Mouse (Mus musculus) heart, postnatal 36 days (tissue): ENCODE data around the gene Emcn. TPM values are rescaled to one million over a fixed set of nuclear protein-coding genes. Genes with fewer than 3 reads are reported as not detected.

Experiments used
- DNase-seq, 2 experiments: peaks; one replicate each; pipeline ENCODE4 v3.0.0; 2021 to 2022
- intact Hi-C: fragments of 180-260 bp; cut with DNase I; formaldehyde crosslinking; loops from one replicate; pipeline ENCODE4 v1.15.1; 2025
- total RNA-seq, 2 experiments: library from RNA; stranded (reverse); gene quantifications; 2 replicates each; pipeline ENCODE4 v1.2.3; 2021

Emcn gene
- 10 to 100 TPM; 49.5 to 53.6 TPM for total RNA-seq

DNA sequence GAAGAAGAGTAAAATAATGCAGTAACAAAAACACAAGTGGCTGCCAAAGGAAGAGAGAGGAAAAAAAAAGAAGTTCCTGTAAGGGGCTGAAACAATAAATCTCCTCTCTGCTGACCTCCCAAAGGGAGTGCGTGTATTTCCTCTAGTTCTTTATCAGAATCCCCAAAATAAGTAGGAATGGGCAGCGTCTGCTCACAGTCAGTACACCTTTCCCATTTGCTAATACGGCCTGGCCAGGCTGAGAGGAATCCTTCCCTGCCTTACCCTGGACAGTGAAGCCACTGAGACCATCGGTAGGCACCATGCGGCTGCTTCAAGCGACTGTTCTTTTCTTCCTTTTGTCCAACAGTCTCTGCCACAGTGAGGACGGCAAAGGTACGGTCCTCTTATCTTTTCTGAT lies at the start of gene Emcn:
Gene Emcn (plus strand): TSS at position 130 of the 400 bp plus-strand sequence.
- DNase-seq: peak; percentile 33 to 41
- intact Hi-C loops: loop anchor here (5.0 kb wide), 2 partner anchors 99 to 189 kb away; no protein-coding TSS in a partner anchor

GRCm38 (mm10) chr3:137293174-137293591 lies 47.7 kb upstream of the Emcn start:
- intact Hi-C loops: no loop called here
- peak; percentile 7 to 12 for DNase-seq

- intact Hi-C loops: no loop called here
- no peak for DNase-seq
Observed at GRCm38 (mm10) chr3:137298230-137298629, 42.6 kb upstream of the Emcn start.

GRCm38 (mm10) chr3:137300210-137300609 lies 40.7 kb upstream of the Emcn start:
- DNase-seq: no peak
- intact Hi-C loops: no loop called here

DNA sequence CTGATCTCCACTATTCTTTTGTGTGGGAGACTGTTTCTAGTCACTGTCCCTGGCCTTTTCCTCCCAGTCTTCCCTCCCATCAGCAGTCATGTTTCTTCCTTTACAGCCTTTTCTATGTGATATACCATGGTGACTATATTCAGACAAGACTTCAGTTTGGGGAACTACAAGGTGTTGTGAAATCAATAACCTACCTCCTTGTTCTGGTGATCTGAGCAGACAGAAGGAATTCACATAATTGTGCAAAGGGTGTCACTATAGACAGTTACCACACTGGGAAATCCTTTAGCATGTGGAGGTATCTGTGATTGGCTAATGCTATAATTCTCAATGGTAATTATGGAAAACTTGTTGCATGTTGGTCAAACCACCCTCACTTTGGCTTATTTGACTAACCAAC lies 39.7 kb upstream of the Emcn start:
- DNase-seq: no peak
- intact Hi-C loops: no loop called here

- intact Hi-C loops: no loop called here
- DNase-seq: no peak
Observed at GRCm38 (mm10) chr3:137302804-137303203, 38.1 kb upstream of the Emcn start.

- no peak for DNase-seq
- intact Hi-C loops: no loop called here
Observed at GRCm38 (mm10) chr3:137309959-137310358, 30.9 kb upstream of the Emcn start.

GRCm38 (mm10) chr3:137312540-137312939 lies 28.3 kb upstream of the Emcn start:
- DNase-seq: no peak
- intact Hi-C loops: no loop called here

DNA sequence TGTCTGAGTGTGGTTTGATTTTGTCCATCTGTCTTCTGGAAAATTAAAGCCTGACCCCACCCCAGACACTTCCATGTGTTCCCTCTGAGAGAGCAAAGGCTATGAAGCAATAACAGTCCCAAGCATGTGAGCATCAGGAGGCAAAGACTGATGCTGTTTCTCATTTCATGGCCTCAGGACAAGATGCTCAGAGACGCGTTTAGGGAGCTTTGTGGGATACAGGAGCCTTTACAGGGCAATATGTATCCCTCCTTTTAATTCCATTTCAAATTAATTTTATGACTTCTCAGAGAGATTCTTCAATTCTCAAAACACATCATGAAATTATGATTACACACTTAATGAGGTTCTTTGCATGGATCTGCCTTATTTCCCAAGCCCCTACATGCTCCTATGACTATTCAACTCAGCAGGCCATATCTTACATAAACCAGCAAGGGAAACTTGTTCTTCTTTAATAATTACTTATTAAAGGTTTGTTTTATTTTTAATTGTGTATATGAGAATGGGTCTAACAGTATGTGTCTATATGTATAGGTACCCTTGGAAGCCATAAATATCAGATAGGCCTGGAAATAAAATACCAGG lies 27.0 kb upstream of the Emcn start:
- intact Hi-C loops: no loop called here
- no peak for DNase-seq

DNA sequence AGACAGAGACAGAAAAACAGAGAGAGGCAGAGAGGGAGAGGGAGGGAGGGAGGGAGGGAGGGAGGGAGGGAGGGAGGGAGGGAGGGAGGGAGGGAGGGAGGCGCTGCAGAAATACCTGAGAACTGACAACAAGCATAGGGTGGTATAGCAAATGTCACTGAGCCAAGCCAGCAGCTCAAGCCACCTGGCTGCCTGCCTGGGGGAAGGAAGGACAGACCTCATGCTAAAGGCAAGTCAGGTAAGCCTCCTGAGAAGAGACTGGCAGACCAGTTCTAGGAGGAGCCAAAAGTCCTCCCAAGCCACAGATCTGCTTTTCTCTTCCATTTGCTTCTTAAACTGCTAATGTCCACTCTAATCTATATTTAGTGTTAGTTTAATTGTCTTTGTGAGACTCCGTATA lies 22.5 kb upstream of the Emcn start:
- no peak for DNase-seq
- intact Hi-C loops: no loop called here

DNA sequence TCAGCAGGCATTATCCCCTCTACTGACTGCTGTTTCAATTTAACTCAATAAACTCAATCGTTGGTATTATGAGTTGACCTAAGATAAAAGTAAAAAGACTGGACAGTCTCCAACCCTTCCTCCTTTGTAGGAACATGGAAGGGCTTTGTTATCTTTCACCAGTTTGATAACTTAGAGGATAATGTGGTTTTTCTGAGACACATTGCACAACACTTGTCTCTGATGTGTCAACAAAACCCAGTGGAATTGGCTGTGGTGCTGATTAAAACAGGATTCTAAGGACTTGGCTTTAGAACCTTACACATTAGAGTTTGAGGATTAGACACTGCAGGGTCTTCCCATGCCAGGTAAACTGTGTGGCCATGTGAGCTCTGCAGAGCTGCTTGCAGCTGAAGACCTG lies 20.9 kb upstream of the Emcn start:
- no peak for DNase-seq
- intact Hi-C loops: loop anchor here (5.0 kb wide), 3 partner anchors 43 to 168 kb away; no protein-coding TSS in a partner anchor

- intact Hi-C loops: loop anchor here (5.0 kb wide), 3 partner anchors 45 to 170 kb away; no protein-coding TSS in a partner anchor
Observed at GRCm38 (mm10) chr3:137322304-137322703, 18.6 kb upstream of the Emcn start.

DNA sequence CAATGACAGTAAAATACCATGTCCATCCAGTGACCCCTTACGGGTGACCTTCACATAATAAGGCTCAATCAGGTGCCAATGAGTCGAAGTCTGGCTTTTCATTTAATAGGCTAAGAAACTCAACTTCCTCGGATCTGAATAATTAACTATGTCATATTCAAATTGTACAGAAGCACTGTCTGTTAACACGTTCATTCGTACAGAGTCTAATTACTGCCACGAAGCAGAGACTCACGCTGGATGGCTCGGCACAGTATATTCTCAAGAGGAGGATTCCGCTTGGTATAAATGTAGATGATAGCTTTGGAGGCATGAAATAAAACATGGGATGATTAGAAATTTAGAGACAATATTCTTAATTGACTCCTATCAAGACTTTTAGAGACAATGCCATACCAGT lies 11.0 kb upstream of the Emcn start:
- no peak for DNase-seq
- intact Hi-C loops: no loop called here

More at GRCm38 (mm10) chr3:137322304-137322703, 18.6 kb upstream of the Emcn start:
- peak; percentile 12 to 32 for DNase-seq

DNA sequence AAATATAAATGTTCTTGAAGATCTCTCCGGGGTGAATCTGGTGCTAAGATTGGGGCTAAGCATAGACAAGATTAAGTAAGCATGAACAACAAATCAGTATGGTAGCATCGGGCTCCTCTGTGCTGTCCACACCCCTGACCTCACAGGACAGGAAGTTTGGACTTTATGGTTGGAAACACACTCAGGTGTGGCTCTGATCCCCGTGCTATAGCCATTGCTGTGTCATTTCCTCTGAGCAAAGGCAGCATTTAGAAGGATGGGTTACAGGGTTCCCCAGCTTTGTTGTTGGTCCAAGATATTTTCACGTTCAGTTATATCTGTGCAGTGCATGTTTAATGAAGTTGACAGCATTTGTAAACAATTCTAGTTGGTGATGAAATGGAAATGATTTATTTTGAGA lies 9.9 kb upstream of the Emcn start:
- DNase-seq: no peak

DNA sequence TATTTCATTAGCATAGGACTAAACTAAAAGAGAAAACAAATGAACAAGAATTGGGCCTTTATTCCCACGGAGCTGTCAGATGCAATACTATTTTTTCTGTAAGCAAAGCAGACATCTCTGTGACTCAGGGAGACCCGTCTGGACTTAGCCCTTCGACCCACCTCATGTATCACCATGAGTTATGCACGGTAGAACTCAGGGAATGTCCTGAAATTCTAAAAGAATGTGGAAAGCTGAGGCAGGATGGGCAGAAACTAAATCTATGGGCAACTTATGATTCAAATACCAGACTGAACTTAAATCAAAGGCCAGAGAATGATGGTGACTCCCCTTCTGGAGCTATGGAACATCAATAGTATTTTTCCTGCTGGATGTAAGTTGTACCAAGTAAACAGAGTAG lies 8.3 kb upstream of the Emcn start:
- DNase-seq: no peak
- intact Hi-C loops: no loop called here

More for the DNA sequence above, 9.9 kb upstream of the Emcn start:
- intact Hi-C loops: no loop called here

- intact Hi-C loops: no loop called here
- no peak for DNase-seq
Observed at GRCm38 (mm10) chr3:137335957-137336356, 4.9 kb upstream of the Emcn start.

GRCm38 (mm10) chr3:137343446-137343845 lies 2.6 kb downstream of the Emcn start:
- no peak for DNase-seq
- intact Hi-C loops: loop anchor here (5.0 kb wide), 2 partner anchors 101 to 191 kb away; no protein-coding TSS in a partner anchor

DNA sequence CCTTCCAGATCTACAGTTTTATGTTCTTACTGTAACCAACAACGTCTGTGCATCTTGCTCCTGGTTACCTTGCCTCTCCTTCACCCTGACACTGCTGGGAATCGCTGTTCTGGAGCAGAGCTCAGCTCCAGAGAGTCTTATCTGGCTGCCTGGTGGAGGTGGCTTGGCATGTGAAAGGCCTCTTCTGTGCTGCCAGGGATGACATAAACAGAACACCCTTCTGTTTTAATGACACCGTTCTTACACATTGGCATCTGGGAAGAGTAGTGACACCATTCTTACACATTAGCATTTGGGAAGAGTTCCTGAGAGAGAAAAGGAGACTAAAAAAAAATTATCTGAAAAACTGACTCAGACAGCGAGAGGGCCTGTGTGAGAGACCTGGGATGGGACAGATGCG lies 11.0 kb downstream of the Emcn start:
- intact Hi-C loops: no loop called here
- DNase-seq: no peak

DNA sequence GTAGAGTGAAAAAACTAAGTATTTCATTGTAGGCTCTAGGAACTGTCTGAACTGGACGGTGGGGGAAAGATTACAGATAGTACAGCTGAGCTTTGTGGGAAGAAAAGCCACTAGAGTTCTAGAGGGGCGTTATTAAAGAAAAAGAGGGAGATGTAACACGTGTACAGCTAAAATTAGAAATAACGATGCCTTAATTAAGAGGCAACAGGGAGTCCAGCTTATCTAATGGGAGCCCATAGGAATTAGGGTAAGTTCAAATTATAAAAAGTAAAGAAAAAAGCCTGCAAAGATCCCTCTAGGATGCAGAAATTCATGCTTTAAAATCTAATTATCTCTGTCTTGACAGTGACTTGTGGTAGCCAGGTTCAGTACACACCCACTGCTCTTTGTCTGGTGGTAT lies 15.8 kb downstream of the Emcn start:
- no peak for DNase-seq
- intact Hi-C loops: no loop called here

- no peak for DNase-seq
- intact Hi-C loops: no loop called here
Observed at GRCm38 (mm10) chr3:137367123-137367825, 26.4 kb downstream of the Emcn start.

DNA sequence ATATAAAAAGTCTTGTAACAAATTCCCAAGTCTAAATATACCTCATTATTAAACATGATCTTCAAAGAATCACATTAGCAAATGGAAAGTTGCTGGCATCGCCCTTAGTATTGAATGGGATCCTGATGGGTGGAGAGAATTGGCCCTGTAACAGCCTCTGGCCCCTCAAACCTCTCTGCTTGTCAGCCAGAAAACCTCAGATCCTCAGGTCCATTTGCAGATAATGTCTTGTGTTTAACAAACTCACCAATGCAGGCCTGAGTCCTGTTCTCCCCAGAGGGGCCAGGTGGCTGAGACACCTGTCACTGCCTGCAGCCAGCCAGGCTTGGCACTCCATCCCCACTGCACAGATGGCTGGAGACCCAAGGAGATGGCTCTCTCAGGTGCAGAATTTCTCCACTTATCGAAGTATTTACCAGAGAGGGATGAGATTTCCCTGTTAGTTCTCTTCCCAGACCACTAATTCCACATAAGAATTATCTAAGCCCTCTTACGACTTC lies 27.0 kb downstream of the Emcn start:
- intact Hi-C loops: no loop called here
- DNase-seq: no peak

DNA sequence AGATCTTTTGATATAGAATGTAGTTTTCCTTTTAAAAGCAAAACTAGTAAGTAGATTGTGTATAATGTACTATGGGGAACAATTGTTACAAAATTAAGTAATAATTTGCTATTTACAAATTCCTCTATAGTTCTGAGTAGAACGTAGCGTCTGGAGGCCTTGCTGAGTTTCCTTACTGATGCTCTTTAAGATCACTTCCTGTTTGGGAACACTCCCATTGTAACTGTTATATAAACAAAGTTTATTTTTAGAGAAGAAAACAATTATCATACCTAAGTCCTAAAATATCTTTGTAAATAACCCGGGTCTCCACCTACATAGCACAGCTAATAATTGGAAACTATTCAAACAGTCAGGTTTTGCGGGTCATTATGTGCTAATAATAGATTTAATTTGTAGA lies 32.0 kb downstream of the Emcn start:
- no peak for DNase-seq
- intact Hi-C loops: no loop called here
